Mouse (Mus musculus) cerebellum, adult 11 months (tissue): ENCODE measurements at regions not wholly inside any gene's neighbourhood (a gene's known extent, or its start where the extent isn't known, plus 50 kb on each side); places are given as distances from the start of the nearest gene placed in this dataset.
"Not testable (repeated sequence)": the region's sequence is repeated elsewhere in the genome, so short reads cannot be mapped to it uniquely, and the experiment has no call there.

Experiments used
- DNase-seq: peaks from one replicate; pipeline ENCODE4 v3.0.0; 2022

- not testable (repeated sequence) for DNase-seq
These were observed 52.3 kb upstream of the Cttnbp2 start for GRCm38 (mm10) chr6:18566934-18567333.

- no peak for DNase-seq
These were observed 54.6 kb upstream of the Cttnbp2 start for GRCm38 (mm10) chr6:18569221-18569620.

GRCm38 (mm10) chr6:18578501-18578900 is 63.9 kb upstream of the Cttnbp2 start:
- DNase-seq = no peak

GRCm38 (mm10) chr6:18589436-18589835 is 74.8 kb upstream of the Cttnbp2 start:
- DNase-seq = no peak

GRCm38 (mm10) chr6:18596680-18597079 is 82.0 kb upstream of the Cttnbp2 start:
- no peak for DNase-seq

- no peak for DNase-seq
These were observed 85.0 kb upstream of the Cttnbp2 start for GRCm38 (mm10) chr6:18599626-18600025.

- DNase-seq = no peak
These were observed 87.3 kb upstream of the Cttnbp2 start for GRCm38 (mm10) chr6:18601926-18602325.

GRCm38 (mm10) chr6:18621372-18622262 is 107.0 kb upstream of the Cttnbp2 start:
- DNase-seq = no peak

- no peak for DNase-seq
These were observed 113.9 kb upstream of the Cttnbp2 start for GRCm38 (mm10) chr6:18628591-18628990.

- DNase-seq = no peak
These were observed 119.0 kb upstream of the Cttnbp2 start for GRCm38 (mm10) chr6:18633540-18634200.

- DNase-seq = peak; percentile 54
These were observed 125.2 kb upstream of the Cttnbp2 start for GRCm38 (mm10) chr6:18639712-18640383.

- DNase-seq = no peak
These were observed 134.4 kb upstream of the Cttnbp2 start for GRCm38 (mm10) chr6:18648898-18649591.

- no peak for DNase-seq
These were observed 136.7 kb upstream of the Cttnbp2 start for GRCm38 (mm10) chr6:18651319-18651718.

GRCm38 (mm10) chr6:18652006-18652601 is 137.5 kb upstream of the Cttnbp2 start:
- no peak for DNase-seq

- no peak for DNase-seq
These were observed 139.6 kb upstream of the Cttnbp2 start for GRCm38 (mm10) chr6:18654275-18654674.

- DNase-seq = no peak
These were observed 141.6 kb upstream of the Cttnbp2 start for GRCm38 (mm10) chr6:18656202-18656601.

GRCm38 (mm10) chr6:18656772-18657401 is 142.2 kb upstream of the Cttnbp2 start:
- DNase-seq = no peak

- no peak for DNase-seq
These were observed 150.0 kb upstream of the Cttnbp2 start for GRCm38 (mm10) chr6:18664687-18665086.

- DNase-seq = no peak
These were observed 151.3 kb upstream of the Cttnbp2 start for GRCm38 (mm10) chr6:18665992-18666391.

GRCm38 (mm10) chr6:18666543-18666942 is 151.9 kb upstream of the Cttnbp2 start:
- no peak for DNase-seq

GRCm38 (mm10) chr6:18670677-18671076 is 156.0 kb upstream of the Cttnbp2 start:
- DNase-seq = no peak
